Mouse (Mus musculus) olfactory bulb, adult 2 months (tissue): ENCODE data around the gene Uchl1.

Experiments
- CTCF ChIP-seq: fragments of 200-500 bp; IDR thresholded peaks from 2 replicates; pipeline ENCODE4 v1.5.1; 2012; ENCODE audit warnings: low read depth, mild to moderate bottlenecking, low read length, moderate library complexity; ENCODE audit not compliant: insufficient read depth
- POLR2A ChIP-seq: fragments of 200-500 bp; IDR thresholded peaks from 2 replicates; pipeline ENCODE4 v1.6.1; 2012; ENCODE audit warnings: mild to moderate bottlenecking, low read depth, low read length, moderate library complexity; ENCODE audit not compliant: insufficient read depth

DNA sequence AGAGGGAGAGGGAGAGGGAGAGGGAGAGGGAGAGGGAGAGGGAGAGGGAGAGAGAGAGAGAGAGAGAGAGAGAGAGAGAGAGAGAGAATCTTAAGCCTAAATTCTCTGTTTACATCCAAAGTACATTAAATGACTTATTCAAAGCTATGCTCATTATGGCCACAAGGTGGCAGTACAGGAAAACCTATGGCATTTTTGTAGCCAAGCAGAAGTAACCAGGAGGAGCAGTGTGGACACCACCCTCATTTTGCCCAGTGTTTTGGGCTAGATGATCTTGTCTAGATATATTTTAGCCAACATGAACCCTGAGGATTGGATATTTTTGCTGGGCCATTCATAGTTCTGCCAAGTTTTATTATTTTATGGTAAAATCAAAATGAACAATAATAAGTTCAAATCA, 21.2 kb downstream of the Uchl1 start:
- TF ChIP-seq CTCF (no peak), POLR2A (no peak)
